Mouse (Mus musculus) cerebellum, adult 2 months (tissue): ENCODE data around the gene Arhgef3. TPM values are rescaled to one million over a fixed set of nuclear protein-coding genes. Genes with fewer than 3 reads are reported as not detected.

Experiments used
- DNase-seq, 2 experiments: peaks; one replicate each; pipeline ENCODE4 v3.0.0; 2021
- H3K27ac ChIP-seq: fragments of 200-500 bp; 2 replicates; pipeline ENCODE4 v1.5.1; 2012; ENCODE audit warnings: low read length, control low read depth, inconsistent platforms; ENCODE audit not compliant: insufficient read depth
- H3K27me3 ChIP-seq: fragments of 200-500 bp; 2 replicates; pipeline ENCODE4 v1.6.1; 2012; ENCODE audit warnings: inconsistent platforms, mild to moderate bottlenecking, low read length, moderate library complexity; ENCODE audit not compliant: control insufficient read depth, insufficient read depth
- H3K4me1 ChIP-seq: fragments of 200-500 bp; 2 replicates; pipeline ENCODE4 v1.6.1; 2011; ENCODE audit warnings: low read length; ENCODE audit not compliant: control insufficient read depth, insufficient read depth
- H3K4me3 ChIP-seq: fragments of 200-500 bp; replicated peaks from 2 replicates; pipeline ENCODE3; 2011; ENCODE audit warnings: mild to moderate bottlenecking, low read depth, low read length, control low read depth; ENCODE audit not compliant: insufficient read depth
- CTCF ChIP-seq: fragments of 200-500 bp; IDR thresholded peaks from 2 replicates; pipeline ENCODE4 v1.5.1; 2011; ENCODE audit warnings: low read depth, mild to moderate bottlenecking, control low read depth, low read length, moderate library complexity, borderline replicate concordance; ENCODE audit not compliant: insufficient read depth
- POLR2A ChIP-seq: fragments of 200-500 bp; IDR thresholded peaks from 2 replicates; pipeline ENCODE4 v1.6.1; 2011; ENCODE audit warnings: low read length, control low read depth, borderline replicate concordance; ENCODE audit not compliant: insufficient read depth
- WGBS: fragments of 180-500 bp; shearing (Covaris S2); methylation state at CpG from one replicate; pipeline ENCODE4 v1.1.7; 2018; 5-methylcytosine and 5-hydroxymethylcytosine counted together
- polyA plus RNA-seq: library from polyadenylated mRNA; depleted of rRNA; stranded (reverse); fragments of >200 nt; gene quantifications from 2 replicates; pipeline ENCODE4 v1.2.3, GENCODE M21; 2012

Gene Arhgef3
- polyA plus RNA-seq, 1 experiment: 54.8 TPM

- no peak overlapping the region for H3K4me3 ChIP-seq
- no peak for DNase-seq
- peaks cover under 1% of the 10 kb centered on the region; the same call in 1 of the 2 replicates for H3K4me1 ChIP-seq
- no peak for TF ChIP-seq POLR2A
- TF ChIP-seq CTCF: no peak
- 92% methylated on average over 25 of the region's 25 CpGs for WGBS
- no peaks in the 10 kb centered on the region for H3K27me3 ChIP-seq
- H3K27ac ChIP-seq: no peak overlapping the region
These were observed 117.5 kb downstream of the Arhgef3 start for GRCm38 (mm10) chr14:27231974-27232780.

DNA sequence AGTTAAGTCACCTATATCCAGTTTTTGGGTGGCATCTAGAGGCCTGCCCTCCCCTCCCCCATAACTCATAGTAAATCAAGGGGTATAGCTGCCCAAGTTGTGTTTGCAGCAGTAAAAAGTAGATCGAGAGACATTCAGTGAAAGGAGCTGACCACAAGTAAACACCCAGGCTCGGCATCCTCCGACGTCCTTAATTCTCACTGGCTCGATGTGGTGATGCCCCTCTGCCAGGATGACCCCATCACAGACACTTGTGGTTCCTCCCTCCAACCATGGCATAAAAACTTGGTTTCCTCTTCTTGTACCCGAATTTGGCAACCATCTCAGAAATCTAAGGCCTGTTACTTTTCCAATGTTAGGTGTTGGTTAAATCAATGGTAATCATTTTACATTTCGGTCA lies 118.4 kb downstream of the Arhgef3 start:
- no peak overlapping the region for H3K27ac ChIP-seq
- 93% methylated on average over 7 of the region's 7 CpGs for WGBS
- TF ChIP-seq POLR2A: no peak
- TF ChIP-seq CTCF: no peak
- H3K4me3 ChIP-seq: no peak overlapping the region
- DNase-seq: no peak
- H3K4me1 ChIP-seq: peaks cover 6% of the 10 kb centered on the region; the same call in 1 of the 2 replicates
- no peaks in the 10 kb centered on the region for H3K27me3 ChIP-seq

DNA sequence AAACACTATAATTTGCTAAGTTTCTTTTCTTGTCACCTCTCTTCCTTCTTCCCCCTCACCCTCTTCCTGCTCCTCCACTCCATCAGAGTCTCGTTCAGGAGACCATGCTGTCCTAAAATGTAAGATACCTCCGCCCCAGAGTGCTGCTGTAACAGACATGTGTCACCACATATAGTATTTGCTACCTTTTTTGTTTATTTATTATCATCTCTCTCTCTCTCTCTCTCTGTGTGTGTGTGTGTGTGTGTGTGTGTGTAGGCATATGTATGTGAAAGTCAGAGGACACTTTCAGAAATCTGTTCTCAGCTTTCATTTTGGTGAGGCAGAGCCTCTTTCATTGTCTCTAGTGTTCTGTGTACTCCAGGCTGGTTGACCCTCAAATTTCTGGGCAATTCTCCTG lies 119.0 kb downstream of the Arhgef3 start:
- TF ChIP-seq CTCF: no peak
- no peak for TF ChIP-seq POLR2A
- no peak overlapping the region for H3K4me3 ChIP-seq
- WGBS: 90% methylated on average over 2 of the region's 2 CpGs

DNA sequence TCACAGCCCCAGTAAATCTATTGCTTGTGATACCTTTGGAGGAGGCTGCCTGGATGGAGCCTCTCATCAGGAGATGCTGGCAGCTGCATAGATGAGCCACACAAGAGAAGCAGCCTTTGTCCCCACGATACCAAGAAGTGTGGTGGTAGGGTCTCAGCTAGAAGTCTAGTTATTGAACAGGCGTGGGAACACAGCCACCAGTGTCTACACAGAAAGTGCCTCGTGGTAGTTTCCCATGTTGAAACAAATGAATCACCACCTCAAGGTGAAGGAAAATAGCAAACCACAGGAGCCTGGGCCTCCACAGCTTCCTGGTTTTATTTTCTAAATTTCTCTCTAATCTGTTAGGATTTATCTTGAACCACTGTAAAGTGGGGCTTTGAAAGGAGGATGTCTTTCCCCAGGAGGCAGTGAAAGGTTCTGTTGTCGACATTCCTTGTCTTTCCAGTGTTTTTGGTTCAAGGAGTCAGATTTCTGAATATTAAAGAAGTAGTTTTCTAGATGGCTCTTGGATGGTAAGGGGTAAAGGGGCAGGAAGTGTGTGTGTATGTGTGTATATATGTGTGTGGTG lies 119.7 kb downstream of the Arhgef3 start:
- Histone ChIP-seq H3K4me3 (no peak overlapping the region), H3K27me3 (no peaks in the 10 kb centered on the region), H3K27ac (no peak overlapping the region), H3K4me1 (peaks cover 6% of the 10 kb centered on the region; the same call in 1 of the 2 replicates)
- no peak for DNase-seq
- no peak for TF ChIP-seq CTCF
- no peak for TF ChIP-seq POLR2A
- 84% methylated on average over 4 of the region's 4 CpGs for WGBS

More for the DNA sequence above, 119.0 kb downstream of the Arhgef3 start:
- Histone ChIP-seq H3K27me3 (no peaks in the 10 kb centered on the region), H3K4me1 (peaks cover 6% of the 10 kb centered on the region; the same call in 1 of the 2 replicates), H3K27ac (no peak overlapping the region)
- no peak for DNase-seq

DNA sequence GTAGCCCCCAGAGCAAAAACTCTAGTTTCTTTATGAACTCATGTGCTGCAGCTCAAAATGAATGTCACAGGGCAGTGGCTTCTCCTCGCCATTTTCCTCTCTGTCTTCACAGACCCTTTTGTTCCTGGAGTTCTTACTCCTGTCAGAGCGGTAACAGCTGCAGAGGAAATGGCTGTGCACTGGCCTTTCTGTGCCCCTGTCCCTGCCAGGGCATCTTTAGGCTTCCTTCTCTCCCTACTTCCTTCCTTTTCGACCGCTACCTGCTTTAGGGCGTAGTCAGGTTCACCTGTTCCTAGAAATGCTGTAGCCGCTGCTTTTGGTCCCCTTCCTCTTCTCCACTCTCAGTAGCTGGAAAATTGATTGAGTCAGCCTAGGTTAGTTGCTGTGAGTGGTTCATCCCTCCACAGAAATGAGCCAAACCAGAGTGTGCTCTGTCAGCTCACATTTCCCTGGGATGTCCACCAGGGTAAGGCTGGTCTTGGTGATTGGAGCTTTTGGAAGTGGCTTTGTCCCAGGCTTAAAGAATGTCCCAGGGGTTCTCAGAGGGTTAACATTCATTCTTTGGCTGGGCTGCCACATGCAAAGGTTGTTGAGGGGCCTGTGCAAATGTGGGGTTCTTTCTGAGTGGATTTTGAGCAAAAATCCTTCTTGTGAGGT lies 121.3 kb downstream of the Arhgef3 start:
- DNase-seq: no peak
- 89% methylated on average over 6 of the region's 6 CpGs for WGBS
- TF ChIP-seq POLR2A (no peak), CTCF (no peak)
- no peak overlapping the region for H3K4me3 ChIP-seq
- peaks cover 6% of the 10 kb centered on the region; the same call in 1 of the 2 replicates for H3K4me1 ChIP-seq
- no peak overlapping the region for H3K27ac ChIP-seq
- no peaks in the 10 kb centered on the region for H3K27me3 ChIP-seq

DNA sequence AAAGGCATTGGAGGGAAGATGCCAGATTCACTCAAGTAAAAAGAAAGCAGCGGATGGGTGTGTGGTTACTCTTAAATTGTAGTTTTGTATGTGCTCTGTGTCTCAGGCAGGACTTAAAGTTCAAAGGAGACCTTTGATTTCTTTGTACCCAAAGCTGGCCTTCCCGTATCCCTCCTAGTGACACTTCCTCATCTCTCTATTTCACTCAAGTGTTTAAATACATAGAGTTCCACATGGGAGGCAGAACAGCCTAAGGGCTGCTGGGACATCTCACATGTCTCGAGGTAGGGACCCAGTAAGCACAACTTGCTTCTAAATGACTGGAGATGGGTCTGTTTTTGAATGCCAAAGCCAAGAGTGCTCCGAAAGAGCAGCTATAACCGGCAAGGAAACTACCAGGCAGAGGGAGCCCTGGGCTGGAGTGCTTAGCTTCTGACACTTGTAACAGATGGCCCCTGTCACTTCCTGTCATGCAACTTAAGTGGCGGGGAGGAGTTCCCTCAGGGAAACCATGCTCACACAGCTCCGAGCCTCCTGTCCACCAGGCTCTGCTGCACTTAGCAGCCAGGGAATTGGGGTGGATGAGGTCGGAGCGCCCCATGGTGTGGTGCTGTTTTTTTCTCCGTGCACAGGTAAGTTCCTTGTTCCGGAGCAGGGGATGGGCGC lies 123.0 kb downstream of the Arhgef3 start:
- Histone ChIP-seq H3K4me1 (peaks cover 12% of the 10 kb centered on the region; the same call in 1 of the 2 replicates), H3K27ac (peak overlapping the region; percentile 80), H3K27me3 (no peaks in the 10 kb centered on the region), H3K4me3 (peak overlapping the region; percentile 67)
- WGBS: 16% methylated on average over 12 of the region's 12 CpGs
- no peak for TF ChIP-seq CTCF
- peak; percentile 58; the same call in 1 of the 2 replicates for TF ChIP-seq POLR2A
- peak; percentile 71 to 84 for DNase-seq

DNA sequence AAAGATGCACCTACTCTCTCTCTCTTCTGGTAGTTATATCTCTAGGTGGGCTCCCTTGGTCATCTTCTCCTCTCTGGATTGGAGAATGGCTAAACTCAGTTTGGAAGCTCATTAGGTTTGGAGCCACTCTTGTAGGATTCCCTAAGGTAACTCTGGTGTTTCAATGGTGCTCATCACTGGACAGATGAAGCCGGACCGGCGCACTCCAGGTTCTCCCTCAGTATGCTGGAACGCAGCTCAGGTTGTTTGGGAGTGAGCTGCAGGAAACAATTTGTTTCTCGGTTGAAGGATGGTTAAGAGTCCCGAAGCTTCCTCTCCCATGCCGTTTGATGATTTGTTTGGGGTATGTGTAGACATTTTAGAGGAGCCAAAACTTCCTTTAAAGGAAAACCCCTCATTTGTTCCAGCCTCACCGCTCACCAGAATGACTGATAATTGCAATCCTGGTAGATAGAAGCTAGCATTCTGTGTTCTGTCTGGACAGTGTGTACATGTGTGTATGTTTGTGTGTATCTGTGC lies 124.0 kb downstream of the Arhgef3 start:
- TF ChIP-seq POLR2A (no peak), CTCF (no peak)
- peak; percentile 39 to 41 for DNase-seq
- H3K27ac ChIP-seq: peak overlapping the region; percentile 80
- peak overlapping the region; percentile 67 for H3K4me3 ChIP-seq
- H3K27me3 ChIP-seq: no peaks in the 10 kb centered on the region
- 36% methylated on average over 8 of the region's 8 CpGs for WGBS
- peaks cover 16% of the 10 kb centered on the region for H3K4me1 ChIP-seq
